Mouse (Mus musculus) urinary bladder, postnatal 14 days (tissue): Measurements from ENCODE around the gene Artn.

Source experiments
- DNase-seq: peaks from one replicate; pipeline ENCODE4 v3.0.0; 2021; ENCODE audit warnings: low spot score

Gene Artn

GRCm38 (mm10) chr4:117918762-117919161 lies 10.8 kb downstream of the Artn start:
- no peak for DNase-seq

GRCm38 (mm10) chr4:117918261-117918660 lies 11.3 kb downstream of the Artn start:
- no peak for DNase-seq

GRCm38 (mm10) chr4:117917847-117918246 lies 11.7 kb downstream of the Artn start:
- no peak for DNase-seq

GRCm38 (mm10) chr4:117917402-117917801 lies 12.2 kb downstream of the Artn start:
- DNase-seq: no peak

- DNase-seq: no peak
Observed at GRCm38 (mm10) chr4:117916386-117916785, 13.2 kb downstream of the Artn start.

GRCm38 (mm10) chr4:117915489-117916105 lies 14.0 kb downstream of the Artn start:
- no peak for DNase-seq

- DNase-seq: peak; percentile 91
Observed at GRCm38 (mm10) chr4:117914591-117915442, 14.7 kb downstream of the Artn start, which contains the start of gene Ipo13. TSS of gene Ipo13 (minus strand) at chr4:117914999.

GRCm38 (mm10) chr4:117914031-117914430 lies 15.5 kb downstream of the Artn start:
- DNase-seq: no peak

GRCm38 (mm10) chr4:117913421-117913820 lies 16.1 kb downstream of the Artn start:
- DNase-seq: peak; percentile 50

- DNase-seq: no peak
Observed at GRCm38 (mm10) chr4:117912685-117913273, 16.8 kb downstream of the Artn start.

- DNase-seq: no peak
Observed at GRCm38 (mm10) chr4:117912131-117912561, 17.4 kb downstream of the Artn start.

GRCm38 (mm10) chr4:117908834-117909453 lies 20.6 kb downstream of the Artn start:
- DNase-seq: no peak

- peak; percentile 46 for DNase-seq
Observed at GRCm38 (mm10) chr4:117906196-117906595, 23.4 kb downstream of the Artn start.

GRCm38 (mm10) chr4:117904761-117905160 lies 24.8 kb downstream of the Artn start:
- no peak for DNase-seq

GRCm38 (mm10) chr4:117904094-117904493 lies 25.5 kb downstream of the Artn start:
- DNase-seq: no peak

- DNase-seq: no peak
Observed at GRCm38 (mm10) chr4:117898111-117898510, 31.5 kb downstream of the Artn start.

GRCm38 (mm10) chr4:117896031-117896430 lies 33.5 kb downstream of the Artn start:
- DNase-seq: no peak

- no peak for DNase-seq
Observed at GRCm38 (mm10) chr4:117895339-117895738, 34.2 kb downstream of the Artn start.

- DNase-seq: no peak
Observed at GRCm38 (mm10) chr4:117894601-117895000, 35.0 kb downstream of the Artn start.

- peak; percentile 71 for DNase-seq
Observed at GRCm38 (mm10) chr4:117893376-117893775, 36.2 kb downstream of the Artn start.

GRCm38 (mm10) chr4:117891738-117892161 lies 37.8 kb downstream of the Artn start, which contains the start of gene Dph2:
TSS of gene Dph2 (minus strand) at chr4:117892032.
- DNase-seq: peak; percentile 78

GRCm38 (mm10) chr4:117890750-117891149 lies 38.8 kb downstream of the Artn start:
- no peak for DNase-seq
